Mouse (Mus musculus): ENCODE results near the gene Lrrc20.

The Lrrc20 gene

GRCm38 (mm10) chr10:61476440-61477165 is 1.0 kb downstream of the Lrrc20 start:
- DNase-seq = peak; percentile 94

GRCm38 (mm10) chr10:61479461-61479860 is 3.9 kb downstream of the Lrrc20 start:
- DNase-seq = no peak

- DNase-seq = no peak
These were observed 4.3 kb downstream of the Lrrc20 start for GRCm38 (mm10) chr10:61479927-61480326.

GRCm38 (mm10) chr10:61480488-61480887 is 4.9 kb downstream of the Lrrc20 start:
- DNase-seq = no peak

GRCm38 (mm10) chr10:61482771-61483170 is 7.2 kb downstream of the Lrrc20 start:
- DNase-seq = no peak

- DNase-seq = no peak
These were observed 9.2 kb downstream of the Lrrc20 start for GRCm38 (mm10) chr10:61484801-61485200.

GRCm38 (mm10) chr10:61486551-61487339 is 11.1 kb downstream of the Lrrc20 start:
- DNase-seq = no peak

- DNase-seq = no peak
These were observed 13.0 kb downstream of the Lrrc20 start for GRCm38 (mm10) chr10:61488522-61489110.

GRCm38 (mm10) chr10:61491573-61491972 is 16.0 kb downstream of the Lrrc20 start:
- no peak for DNase-seq

- DNase-seq = peak; percentile 97
These were observed 16.4 kb downstream of the Lrrc20 start for GRCm38 (mm10) chr10:61492040-61492439.

GRCm38 (mm10) chr10:61495461-61495860 is 19.9 kb downstream of the Lrrc20 start:
- DNase-seq = no peak

GRCm38 (mm10) chr10:61496231-61496630 is 20.6 kb downstream of the Lrrc20 start:
- DNase-seq = no peak

- no peak for DNase-seq
These were observed 24.2 kb downstream of the Lrrc20 start for GRCm38 (mm10) chr10:61499505-61500466.

GRCm38 (mm10) chr10:61500756-61501155 is 25.2 kb downstream of the Lrrc20 start:
- no peak for DNase-seq

GRCm38 (mm10) chr10:61504073-61504472 is 28.5 kb downstream of the Lrrc20 start:
- no peak for DNase-seq

- no peak for DNase-seq
These were observed 31.0 kb downstream of the Lrrc20 start for GRCm38 (mm10) chr10:61506381-61507200.

GRCm38 (mm10) chr10:61509873-61510272 is 34.3 kb downstream of the Lrrc20 start:
- no peak for DNase-seq

GRCm38 (mm10) chr10:61510809-61511208 is 35.2 kb downstream of the Lrrc20 start:
- DNase-seq = no peak

GRCm38 (mm10) chr10:61512215-61512889 is 36.8 kb downstream of the Lrrc20 start:
- no peak for DNase-seq

GRCm38 (mm10) chr10:61516866-61517265 is 41.3 kb downstream of the Lrrc20 start:
- no peak for DNase-seq
